Mouse (Mus musculus) spleen, postnatal 4 days (tissue): ENCODE data around the gene Polg.

ENCODE experiments used
- DNase-seq, 2 experiments: peaks; one replicate each; pipeline ENCODE4 v3.0.0; 2022; ENCODE audit warnings: low spot score in 2 of 2

Polg gene

DNA sequence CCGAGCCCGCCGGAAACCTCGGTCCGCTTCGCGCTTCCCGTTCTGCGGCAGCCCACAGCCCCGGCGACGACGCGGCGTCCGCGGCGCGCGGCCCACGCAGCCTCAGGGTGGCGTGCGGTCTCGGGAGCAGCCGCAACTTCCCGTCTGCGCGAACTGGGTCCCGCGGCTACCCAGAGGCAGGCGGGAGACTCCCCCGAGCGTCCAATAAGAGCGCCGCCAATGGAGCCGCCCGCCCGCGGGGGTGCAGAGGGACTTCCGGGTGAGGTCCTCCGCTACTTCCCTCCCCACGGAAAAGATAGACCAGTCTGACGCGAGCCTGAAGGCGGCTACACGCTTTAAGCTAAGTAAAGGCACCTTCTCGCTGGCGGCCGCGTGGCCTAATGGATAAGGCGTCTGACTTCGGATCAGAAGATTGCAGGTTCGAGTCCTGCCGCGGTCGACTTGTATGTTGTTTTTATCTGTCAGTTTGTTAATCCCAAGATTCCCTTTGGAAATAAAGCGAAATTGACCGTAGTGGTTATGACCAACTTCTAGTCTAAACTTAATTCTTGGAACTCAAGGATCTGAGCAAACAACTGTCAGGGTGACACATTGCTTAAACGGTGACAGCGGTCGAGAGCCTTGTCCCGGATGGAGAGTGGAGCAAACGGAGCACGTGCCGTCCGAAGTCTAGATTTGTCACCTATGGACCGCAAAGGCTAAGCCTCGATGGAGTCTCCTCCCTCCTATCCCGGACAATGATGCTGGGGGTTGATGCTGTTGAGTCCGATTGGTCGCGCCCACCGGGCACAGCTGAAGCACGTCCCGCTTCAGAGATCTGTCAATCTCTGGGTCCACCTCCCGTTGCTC lies at the start of gene Polg:
TSS of gene Polg (minus strand) at position 310 of the 849 bp plus-strand sequence.
- DNase-seq: peak; percentile 98 to 100

DNA sequence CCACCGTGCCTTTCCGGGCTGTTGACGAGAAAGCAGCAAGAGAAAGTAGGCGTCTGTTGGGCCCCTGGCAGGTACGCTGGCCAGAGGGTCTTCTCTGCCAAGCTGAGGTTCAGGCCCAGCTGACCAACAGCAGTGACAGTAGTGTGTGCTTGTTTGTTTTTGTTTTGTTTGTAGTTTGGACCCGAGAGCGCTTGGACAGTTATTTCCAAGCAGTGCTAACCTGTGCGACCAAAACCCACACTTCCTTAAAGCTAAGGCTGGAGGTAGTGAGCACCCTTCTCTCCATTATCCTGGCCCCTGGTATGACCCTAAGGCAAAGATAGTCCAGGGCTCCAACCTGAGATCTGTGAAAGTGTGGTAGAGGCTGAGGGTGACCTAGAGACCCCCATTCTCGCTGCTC lies 49.7 kb upstream of the Polg start:
- no peak for DNase-seq

DNA sequence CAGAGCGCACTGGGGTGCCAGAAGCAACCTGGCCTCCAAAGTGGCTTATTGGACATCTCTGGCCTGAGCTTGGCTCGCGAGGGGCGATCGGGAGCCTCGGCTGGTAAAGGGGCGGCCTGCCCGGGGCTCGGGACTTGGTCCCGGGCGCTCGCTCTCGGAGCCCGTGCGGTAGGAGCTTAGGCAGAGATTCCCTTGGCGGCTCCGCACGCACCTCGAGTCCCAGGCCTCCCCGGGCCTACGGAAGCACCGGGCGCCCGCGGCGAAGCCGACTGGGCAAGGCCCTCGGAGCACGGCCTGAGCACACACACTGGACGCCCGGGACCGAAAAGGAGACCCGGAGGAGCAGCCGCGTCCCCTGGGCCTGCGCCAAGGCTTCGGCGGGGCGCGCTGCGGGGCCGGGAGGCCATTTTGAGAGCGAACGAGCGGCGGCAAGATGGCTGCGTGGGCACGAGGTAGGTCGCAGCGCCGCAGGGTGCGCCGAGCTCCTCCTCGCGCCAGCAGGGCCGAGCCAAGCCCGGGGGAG lies 49.1 kb upstream of the Polg start:
- no peak for DNase-seq

DNA sequence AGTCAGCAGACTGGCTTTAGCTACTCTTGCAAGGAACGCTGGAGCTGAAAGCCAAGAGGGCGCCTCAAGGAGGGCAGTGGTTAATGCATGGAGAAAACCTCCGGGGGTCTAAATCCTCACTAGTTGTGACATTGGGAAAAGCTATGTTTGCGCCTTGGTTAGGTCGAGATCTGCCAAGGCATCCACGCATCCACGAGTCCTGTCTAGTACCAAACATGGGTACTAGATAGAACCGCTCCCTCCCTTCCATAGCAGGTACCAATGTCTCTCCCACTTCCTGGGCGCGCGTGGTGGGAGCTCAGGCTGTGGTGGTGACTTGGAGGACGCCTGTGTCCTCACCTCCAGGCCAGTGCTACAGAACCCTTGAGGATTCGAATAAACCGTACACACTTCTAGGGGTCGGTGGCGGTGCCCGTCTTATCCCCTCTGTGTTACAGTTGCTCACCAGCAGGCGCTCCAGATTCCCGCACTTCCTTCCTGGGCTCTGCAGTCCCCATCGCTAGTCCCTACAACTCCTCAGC lies 48.3 kb upstream of the Polg start:
- DNase-seq: no peak

DNA sequence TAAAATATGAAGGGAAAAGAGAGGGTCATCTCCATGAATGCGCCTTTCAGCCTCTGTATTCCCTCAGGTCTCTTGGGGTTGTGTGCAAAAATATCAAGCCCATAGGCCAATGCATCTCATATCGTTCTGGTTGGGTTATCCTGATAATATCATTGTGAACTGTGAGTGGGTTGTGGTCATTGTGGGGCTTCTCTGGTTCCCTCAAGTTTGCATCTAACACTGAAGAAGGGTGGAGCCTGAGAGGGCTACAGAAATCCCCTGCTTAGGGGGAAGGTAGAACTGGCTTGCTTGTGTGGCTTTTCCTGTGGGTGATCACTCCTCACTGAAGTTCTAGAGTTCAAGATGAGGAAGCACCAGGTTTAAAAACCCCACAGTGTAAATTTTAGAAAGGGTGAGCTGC lies 47.3 kb upstream of the Polg start:
- no peak for DNase-seq

DNA sequence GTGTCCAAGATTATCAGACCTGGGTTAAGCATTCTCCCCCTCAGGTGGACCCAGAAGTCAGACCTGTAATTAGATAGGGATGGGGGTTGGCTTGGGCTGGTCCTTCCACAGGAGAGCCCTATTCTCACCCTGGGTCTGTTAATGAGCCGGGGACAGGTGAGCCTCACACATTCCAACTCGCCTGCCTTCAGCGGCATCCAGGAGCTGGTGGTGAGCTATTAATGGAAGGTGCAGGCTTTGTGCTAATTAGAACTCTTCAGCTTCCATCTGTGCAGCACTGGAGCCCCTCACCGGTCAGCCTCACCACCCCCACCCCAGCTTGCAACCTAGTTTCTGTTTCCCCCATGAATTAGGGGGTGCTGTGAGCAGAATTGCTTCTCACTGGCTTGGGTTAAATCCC lies 46.3 kb upstream of the Polg start:
- DNase-seq: no peak

DNA sequence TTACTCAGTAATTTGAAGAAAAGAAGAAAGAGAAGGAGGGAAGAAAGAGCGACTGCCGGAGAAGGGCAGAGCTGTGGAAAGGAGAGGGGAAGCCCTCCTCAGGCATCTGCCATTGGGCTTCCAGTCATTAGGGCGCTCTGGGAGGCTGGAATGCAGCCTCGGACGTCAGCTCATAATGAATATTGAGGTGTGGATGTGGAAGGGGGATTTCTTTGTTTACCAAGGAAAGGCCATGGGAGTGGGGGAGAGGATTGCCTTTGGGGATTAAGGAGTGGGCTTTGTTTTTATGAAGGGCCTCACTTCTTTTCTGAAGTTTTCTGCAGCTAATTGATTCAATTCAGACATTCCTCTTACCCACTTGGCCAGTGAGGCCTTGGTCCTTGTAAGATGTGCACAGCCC lies 45.5 kb upstream of the Polg start:
- DNase-seq: no peak

DNA sequence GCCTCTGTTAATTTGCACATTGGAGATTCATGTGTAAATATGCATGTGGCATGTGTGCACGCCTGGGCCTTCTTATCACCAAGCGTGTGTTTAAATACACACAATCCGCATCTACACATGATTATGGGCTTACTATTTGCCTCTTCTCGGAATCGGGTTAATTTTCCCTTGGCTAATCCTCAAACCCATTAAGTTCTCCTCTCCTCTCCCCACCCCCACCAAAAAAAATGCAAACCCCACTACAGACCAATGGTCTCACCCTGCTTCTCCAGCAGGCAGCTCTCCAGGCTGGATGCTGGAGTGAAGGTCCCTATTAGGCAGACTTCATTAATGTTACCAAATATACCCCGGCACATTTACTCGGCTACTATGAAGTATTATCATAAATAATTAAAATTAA lies 45.0 kb upstream of the Polg start:
- DNase-seq: no peak

DNA sequence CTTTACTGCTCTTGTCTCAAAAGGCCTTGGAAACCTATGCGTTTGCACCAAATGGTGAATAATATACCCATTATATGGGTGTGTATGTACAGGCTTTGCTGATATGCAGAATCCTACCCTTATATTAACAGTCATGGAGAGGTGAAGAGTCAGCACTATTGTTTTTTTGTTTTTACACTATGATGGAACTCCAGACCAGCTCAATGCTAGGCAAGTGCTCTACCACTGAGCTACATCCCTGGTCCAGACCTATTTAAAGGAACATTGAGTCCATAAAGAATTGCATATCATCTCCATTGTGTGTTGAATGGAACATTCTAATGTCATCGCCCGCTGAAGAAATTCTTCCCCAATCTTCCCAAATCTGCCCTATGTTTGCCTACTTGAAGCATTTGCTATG lies 44.5 kb upstream of the Polg start:
- DNase-seq: no peak

DNA sequence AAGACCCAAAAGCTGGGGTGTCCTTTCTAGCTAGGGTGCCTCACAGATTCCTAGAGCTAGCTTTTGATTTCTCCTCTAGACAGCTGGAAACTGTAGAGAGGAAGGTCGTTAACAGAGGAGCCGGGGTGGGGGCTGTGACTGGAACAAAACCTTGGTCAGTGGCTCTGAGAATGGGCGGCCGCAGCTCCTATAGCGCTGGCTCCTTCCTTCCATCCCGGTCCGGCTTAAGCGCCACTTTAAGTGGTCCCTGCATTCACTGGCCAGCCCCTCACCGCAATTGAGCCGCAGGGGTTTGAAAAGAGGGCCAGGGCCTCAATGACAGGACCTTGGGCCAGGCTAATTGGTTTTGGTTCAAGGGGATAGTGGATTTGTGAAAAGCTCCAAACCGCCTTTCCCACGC lies 43.5 kb upstream of the Polg start:
- no peak for DNase-seq

DNA sequence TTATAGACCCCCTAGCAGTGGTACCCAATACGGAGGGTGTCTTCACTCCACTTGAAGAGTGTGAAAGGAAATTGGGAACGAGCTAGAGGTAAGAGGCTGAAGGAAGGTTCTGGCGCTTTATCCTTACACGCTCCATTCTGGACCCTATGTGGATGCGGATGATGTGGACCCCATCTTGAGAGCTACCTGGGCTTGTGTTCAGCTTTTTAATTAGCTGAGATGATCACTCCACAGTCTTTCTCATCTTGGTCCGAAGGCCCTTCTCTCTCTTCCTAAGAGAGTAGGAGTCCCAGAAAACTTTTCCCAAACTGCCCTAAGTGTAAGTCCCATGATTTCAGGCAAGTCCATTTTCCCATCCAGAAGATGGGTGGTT lies 43.1 kb upstream of the Polg start:
- DNase-seq: no peak

DNA sequence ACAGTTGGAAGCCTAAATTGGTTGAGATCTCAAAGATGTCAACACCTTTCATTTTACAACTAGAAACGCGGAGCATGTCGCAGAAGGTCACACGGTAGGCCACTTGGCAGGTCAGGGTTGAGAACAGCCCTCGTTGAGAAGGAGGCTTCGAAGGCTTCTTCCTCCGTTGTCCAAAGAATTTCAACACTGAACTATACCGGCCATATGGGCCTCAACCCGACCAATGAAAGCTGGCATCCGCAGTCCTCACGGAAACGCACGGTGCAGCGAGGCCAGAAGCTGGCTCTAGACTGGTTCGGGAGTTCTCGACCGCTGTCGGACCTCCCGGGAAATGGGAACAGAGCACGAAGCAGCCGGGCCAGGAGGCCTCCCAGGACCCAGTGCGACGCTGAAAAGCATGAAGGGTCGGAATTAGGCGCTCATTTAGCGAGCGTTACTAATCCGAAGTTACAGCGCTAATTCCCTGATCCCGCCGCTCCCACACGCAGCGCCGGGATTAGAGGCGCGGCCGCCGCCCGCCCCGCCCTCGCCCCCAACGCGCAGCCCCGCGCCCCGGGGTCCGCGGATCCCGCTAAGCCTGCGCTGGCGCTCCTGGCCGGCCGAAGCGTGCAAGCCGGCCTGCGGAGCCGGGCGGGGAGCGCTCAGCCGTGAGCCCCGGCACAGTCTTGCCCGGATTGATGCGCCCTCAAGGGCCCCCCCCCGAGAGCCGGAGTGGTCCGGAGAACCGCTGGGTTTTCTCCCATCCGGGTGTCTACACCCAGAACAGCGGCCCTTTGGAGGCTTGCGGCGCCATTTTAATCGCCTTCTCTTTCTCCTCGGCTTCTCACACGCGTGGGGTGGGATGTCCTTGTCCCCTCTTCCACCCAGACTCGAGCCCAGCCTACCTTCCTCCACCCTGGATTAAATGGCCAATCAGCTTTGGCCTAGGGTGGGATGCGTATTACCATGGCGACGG lies 42.4 kb upstream of the Polg start:
- no peak for DNase-seq

DNA sequence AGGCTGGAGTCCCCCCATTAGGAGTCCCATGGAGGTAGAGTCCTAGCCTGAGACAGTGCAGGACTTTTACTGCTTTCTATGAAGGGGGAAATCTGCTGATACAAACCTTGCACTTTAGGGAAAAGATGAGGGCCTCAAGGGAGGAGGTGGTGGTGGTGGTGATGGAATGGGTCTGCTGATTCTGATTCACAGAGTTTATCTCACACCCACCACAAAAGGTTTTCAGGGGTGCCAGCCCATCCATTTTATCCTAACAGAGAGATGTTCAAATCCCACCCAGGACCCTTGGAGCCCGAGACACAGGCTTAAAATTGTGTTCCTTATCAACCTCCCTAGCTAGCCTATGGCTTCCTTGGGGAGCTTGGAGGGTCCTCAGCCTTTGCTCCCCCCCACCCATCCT lies 41.6 kb upstream of the Polg start:
- DNase-seq: no peak

DNA sequence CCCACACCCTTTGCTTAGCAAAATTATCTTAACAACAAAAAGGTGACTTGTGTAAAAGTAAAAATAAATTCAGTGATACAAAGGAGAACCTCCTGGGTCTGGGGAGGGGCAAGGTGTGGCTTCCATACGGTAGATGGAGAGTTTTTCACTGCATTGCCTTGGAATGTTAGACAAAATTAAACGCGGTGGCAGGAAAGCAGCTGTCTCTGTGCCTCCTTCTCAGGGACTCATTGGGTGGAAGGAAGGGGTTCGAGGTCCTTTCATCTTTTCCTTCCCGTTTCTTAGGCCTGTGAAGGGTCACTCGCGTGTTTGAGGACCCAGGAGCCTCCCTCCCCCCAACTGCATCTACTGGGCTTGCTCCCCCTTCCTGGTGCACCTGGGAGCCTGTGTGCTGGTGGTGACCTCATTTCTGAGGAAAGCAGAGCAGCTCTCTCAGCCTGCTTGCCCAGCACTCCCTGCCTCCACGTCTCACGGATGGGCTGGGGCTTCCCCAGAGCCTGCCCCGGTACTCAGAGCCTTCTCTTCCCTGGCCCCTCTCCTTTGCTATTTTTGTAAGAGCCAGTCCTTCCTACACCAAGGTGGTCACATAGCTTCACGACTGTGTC lies 41.0 kb upstream of the Polg start:
- no peak for DNase-seq

DNA sequence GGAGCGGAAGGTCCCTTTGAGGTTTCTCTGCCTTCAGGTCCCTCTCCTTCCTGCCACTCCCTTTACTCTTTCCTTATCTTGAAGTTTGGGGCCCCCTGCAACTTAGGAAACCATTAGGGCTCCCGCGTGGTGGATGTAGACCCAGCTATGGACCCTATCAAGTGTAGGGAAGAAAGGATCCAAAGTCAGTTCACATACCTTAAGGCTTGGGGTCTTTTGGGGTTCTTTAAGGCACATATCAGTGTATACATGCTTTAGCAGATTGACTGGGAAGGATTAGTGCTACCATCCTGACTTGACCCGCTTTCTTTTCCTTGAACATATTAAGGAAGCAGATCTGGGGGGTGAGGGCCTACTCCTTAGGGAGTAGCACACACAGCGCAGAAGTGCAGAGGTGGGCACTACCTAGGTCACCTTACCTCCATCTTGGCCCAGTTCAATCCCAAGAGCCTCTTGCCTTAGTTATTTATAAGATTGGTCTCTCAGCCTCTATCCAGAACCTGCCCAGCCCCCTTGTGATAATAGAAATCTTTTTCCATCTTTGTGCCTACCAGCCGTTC lies 40.4 kb upstream of the Polg start:
- DNase-seq: no peak

DNA sequence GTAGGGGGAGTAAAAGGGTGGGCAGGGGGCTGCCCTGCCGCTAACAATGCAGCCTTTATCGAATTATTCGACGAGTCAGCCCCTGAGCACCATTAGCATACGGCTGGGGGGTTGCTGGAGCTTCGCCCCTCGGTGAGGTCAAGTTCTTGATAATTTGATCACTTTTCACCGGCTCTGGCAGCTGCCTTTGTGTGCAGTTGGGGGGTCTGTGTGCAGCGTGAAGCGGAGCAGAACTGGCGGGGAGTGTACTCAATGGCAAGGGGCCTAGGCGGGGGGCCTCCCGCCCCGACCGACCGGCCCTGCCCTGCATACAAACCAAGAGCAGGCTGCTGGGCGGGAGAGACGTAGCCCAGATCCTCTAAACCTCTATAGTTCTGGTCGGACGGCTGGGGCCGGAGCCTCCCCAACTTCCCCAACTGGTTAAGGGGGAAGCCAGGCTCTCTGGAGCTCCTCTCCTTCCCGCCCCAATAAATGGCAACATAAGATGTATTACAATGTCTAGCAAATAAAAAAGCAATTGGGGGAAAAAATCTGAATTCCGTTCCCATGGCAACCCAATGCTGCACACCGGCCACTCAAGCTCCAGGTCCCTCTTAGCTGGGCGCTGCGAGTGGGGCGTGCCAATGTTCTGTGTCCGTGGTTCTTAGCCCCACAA lies 39.8 kb upstream of the Polg start:
- no peak for DNase-seq

DNA sequence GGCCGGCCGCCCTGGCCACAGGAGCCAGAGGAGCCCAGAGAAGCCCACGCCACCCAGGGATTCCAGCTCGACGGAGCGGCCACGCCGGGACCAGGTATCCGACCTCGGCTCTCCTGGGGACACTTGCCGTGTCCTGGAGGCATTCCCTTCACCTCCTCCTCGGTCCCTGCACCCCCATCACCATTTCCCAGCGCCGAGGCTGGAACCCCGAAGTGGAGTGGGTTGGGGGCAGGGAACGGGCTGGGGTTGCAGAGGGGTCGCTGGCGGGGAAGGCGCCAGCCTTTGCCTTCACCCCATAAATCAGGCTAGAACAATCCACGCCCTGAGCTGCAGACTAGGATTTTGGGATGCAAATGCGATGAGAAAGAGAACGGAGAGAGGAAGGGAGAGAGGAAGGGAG lies 39.2 kb upstream of the Polg start:
- no peak for DNase-seq

DNA sequence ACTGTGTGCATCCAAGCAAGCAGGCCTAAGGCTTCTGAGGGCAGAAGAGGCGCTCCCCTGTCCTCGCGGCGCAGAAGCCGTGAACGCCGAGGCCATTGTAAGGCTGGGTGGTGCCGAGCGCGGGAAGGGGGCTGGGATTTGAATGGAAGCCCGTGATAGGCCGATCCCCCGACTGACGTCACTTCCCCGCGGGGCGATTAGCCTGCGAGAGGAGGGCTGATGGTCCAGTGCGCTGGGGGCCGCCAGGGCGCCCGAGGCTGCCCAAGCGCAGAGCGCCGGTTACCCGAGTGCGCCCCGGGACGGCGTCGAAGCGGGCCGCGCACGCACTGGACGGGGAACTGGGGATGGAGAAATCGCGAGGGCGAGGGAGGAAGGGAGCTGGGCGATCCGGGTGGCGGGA lies 38.6 kb upstream of the Polg start:
- no peak for DNase-seq

DNA sequence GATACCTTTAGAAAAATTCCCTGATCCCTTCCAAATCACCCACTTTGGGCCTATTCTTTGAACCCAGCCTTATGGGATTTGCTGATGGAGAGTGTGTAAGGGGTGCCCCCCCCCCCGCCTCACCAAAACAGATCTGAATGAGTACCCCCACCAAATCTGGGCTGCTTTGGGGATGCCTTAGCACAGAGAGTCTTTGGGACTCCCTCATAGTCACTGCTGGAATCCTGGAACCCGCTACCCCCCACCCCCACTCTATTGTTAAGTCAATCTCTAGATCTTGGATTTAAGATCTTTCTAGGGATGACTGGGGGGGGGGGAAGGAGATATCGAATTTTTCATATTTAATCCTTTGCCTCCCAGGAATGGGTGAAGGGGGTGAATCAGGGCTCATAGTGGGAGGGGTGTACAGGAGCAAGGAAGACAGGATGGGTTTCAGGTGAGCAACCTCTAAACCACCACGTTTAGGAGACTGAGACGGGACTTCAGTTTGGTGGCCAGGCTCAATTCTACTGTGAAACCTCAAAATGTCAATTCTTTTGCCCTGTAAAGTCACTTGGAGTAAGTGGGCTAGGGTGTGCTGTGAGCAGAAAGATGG lies 37.6 kb upstream of the Polg start:
- DNase-seq: no peak

DNA sequence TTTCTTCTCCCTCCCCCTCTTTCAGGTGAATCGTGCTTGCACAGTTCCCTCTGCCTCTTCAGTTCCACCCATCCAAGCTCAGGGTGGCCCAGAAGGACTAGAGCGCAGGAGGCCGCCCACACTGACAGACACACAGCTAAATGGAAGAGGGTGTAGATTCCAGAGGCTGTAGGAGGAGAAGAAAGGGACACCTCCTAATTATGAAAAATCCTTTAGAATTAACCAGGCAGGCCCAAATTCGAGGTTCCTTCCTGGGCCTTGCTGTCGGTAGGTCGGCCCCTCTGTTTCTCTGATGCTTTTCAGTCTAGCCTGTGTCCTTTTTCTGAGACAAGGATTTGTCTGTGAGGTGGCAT lies 36.9 kb upstream of the Polg start:
- no peak for DNase-seq
